Mouse (Mus musculus) ES-E14 (cell line): ENCODE measurements around the gene Flrt1.

ENCODE experiments used
- CHD2 ChIP-seq: IDR thresholded peaks from 2 replicates; pipeline ENCODE4 v1.6.1; 2014; ENCODE audit warnings: mild to moderate bottlenecking, low read depth, low read length, inconsistent platforms
- HCFC1 ChIP-seq: IDR thresholded peaks from 2 replicates; pipeline ENCODE4 v1.6.1; 2012; ENCODE audit warnings: low read length, inconsistent platforms, borderline replicate concordance; ENCODE audit not compliant: insufficient read depth
- ZC3H11A ChIP-seq: IDR thresholded peaks from 2 replicates; pipeline ENCODE4 v1.6.1; 2012; ENCODE audit warnings: low read depth, mild to moderate bottlenecking, inconsistent platforms, low read length, borderline replicate concordance

- TF ChIP-seq ZC3H11A (no peak), CHD2 (no peak), HCFC1 (no peak)
Measured at GRCm38 (mm10) chr19:7122277-7122676, 16.7 kb upstream of the Flrt1 start.
